Mouse (Mus musculus): Measurements from ENCODE around the gene Klf8. TPM values are rescaled to one million over a fixed set of nuclear protein-coding genes. Genes with fewer than 3 reads are reported as not detected.

Klf8 gene
- total and polyA plus RNA-seq, 2 experiments from 2014 or later, result 0.04 to 0.29 TPM

GRCm38 (mm10) chrX:153440018-153440417, 202.8 kb downstream of the Klf8 start:
- TF ChIP-seq EP300 (IDR thresholded peaks at IDR 0.05; ENCODE audit: low read depth), result no peak
- Histone ChIP-seq H3K4me2 (ENCODE audit: low read depth, low read length) (no peak overlapping the region), H3K4me3 (ENCODE audit: low read depth, low read length) (no peak overlapping the region), H3K9me3 (replicated peaks; ENCODE audit: control insufficient read depth, low read length) (no peaks in the 10 kb centered on the region), H3K27ac (ENCODE audit: low read depth) (no peak overlapping the region), H3K27me3 (ENCODE audit: control insufficient read depth, insufficient read depth, low read length) (no peaks in the 10 kb centered on the region), H3K36me3 (replicated peaks; ENCODE audit: control insufficient read depth, insufficient read depth, low read length) (no peaks in the 10 kb centered on the region), H3K9ac (replicated peaks; ENCODE audit: low read depth, low read length) (no peak overlapping the region), H3K4me1 (ENCODE audit: control insufficient read depth, insufficient read depth) (no peaks in the 10 kb centered on the region)
- no peak for ATAC-seq (ENCODE audit: insufficient read depth, low read depth)
- WGBS, result 75% methylated on average over 3 of the region's 3 CpGs
- no peak for DNase-seq (ENCODE audit: low spot score)

Other genes with a start within 250 kb of the Klf8 start
- 0.73 TPM in 1 of 2 replicates, not detected in the other for gene Usp51, start 231.0 kb upstream of the Klf8 start, total RNA-seq (2014; rRNA removed; ENCODE audit: low replicate concordance)
- 0.19 and 0.22 TPM in 2 replicates for gene Usp51, start 231.0 kb upstream of the Klf8 start, polyA plus RNA-seq (2015; fragmentation: Nextera tagmentation; extraction: Ambion mirVana)
- 24.9 and 28.2 TPM in 2 replicates for gene Mageh1, start 199.9 kb upstream of the Klf8 start, total RNA-seq (2014; rRNA removed; ENCODE audit: low replicate concordance)
- 26.8 and 29.3 TPM in 2 replicates for gene Mageh1, start 199.9 kb upstream of the Klf8 start, polyA plus RNA-seq (2015; fragmentation: Nextera tagmentation; extraction: Ambion mirVana)
- gene Foxr2, start 118.7 kb upstream of the Klf8 start, total RNA-seq (2014; rRNA removed; ENCODE audit: low replicate concordance), result not detected in 2 replicates
- not detected in 2 replicates for gene Foxr2, start 118.7 kb upstream of the Klf8 start, polyA plus RNA-seq (2015; fragmentation: Nextera tagmentation; extraction: Ambion mirVana)
- gene Rragb, start 97.5 kb upstream of the Klf8 start, total RNA-seq (2014; rRNA removed; ENCODE audit: low replicate concordance), result 0.08 and 8.6 TPM in 2 replicates
- 0.56 and 0.60 TPM in 2 replicates for gene Rragb, start 97.5 kb upstream of the Klf8 start, polyA plus RNA-seq (2015; fragmentation: Nextera tagmentation; extraction: Ambion mirVana)